ENCODE assay signal across 8 mouse cellular contexts in genomic region chr11:102408888-102409794, GRCm38 (mm10). TPM values are rescaled to one million over a fixed set of nuclear protein-coding genes. Genes with fewer than 3 reads are reported as not detected.
DNase-seq lines count a peak whose midpoint lies in the region; ATAC-seq lines count a peak whose summit lies in the region.

No protein-coding gene starts in this region.

- H3K9me3 ChIP-seq in forebrain, embryonic 12.5 days = no peaks in the 10 kb centered on the region
- H3K9me3 ChIP-seq in liver, embryonic 13.5 days (replicated peaks) = no peaks in the 10 kb centered on the region

- 0 out of 2 replicates have a peak overlapping the region, but pooled peaks have one; percentile 87 for H3K9ac ChIP-seq in forebrain, embryonic 12.5 days
- H3K9ac ChIP-seq in liver, embryonic 13.5 days = peak overlapping the region; percentile 74

- H3K27ac ChIP-seq in forebrain, embryonic 12.5 days = peak overlapping the region; percentile 74
- peak overlapping the region; percentile 97 for H3K27ac ChIP-seq in liver, embryonic 13.5 days

- ATAC-seq in forebrain, embryonic 12.5 days (ENCODE audit: low FRiP score) = no peak
- ATAC-seq in liver, embryonic 13.5 days (ENCODE audit: low read depth) = no peak

- H3K4me3 ChIP-seq in forebrain, embryonic 12.5 days (replicated peaks) = peak overlapping the region; percentile 80
- peak overlapping the region; percentile 87 for H3K4me3 ChIP-seq in liver, embryonic 13.5 days (replicated peaks)

- peak; percentile 63 for DNase-seq in cerebellum, adult 9-10 months
- DNase-seq in cerebellum, postnatal 4 days (ENCODE audit: low spot score in 2 of 2) = no peak
- DNase-seq in 3134 (ENCODE audit: extremely low read depth, insufficient read length, low spot score) = peak; percentile 53
- no peak for DNase-seq in liver, embryonic 13.5 days
- no peak for DNase-seq in Muller cell, postnatal 12 days (ENCODE audit: inconsistent ontology term)
- no peak for DNase-seq in thymus, postnatal 14 days
- DNase-seq in gastrocnemius, postnatal 4 days (ENCODE audit: low spot score in 2 of 2) = no peak

- H3K4me1 ChIP-seq in forebrain, embryonic 12.5 days = peaks cover 42% of the 10 kb centered on the region
- H3K4me1 ChIP-seq in liver, embryonic 13.5 days (replicated peaks) = peaks cover 58% of the 10 kb centered on the region

- H3K4me2 ChIP-seq in forebrain, embryonic 12.5 days = peak overlapping the region; percentile 85
- H3K4me2 ChIP-seq in liver, embryonic 13.5 days = peak overlapping the region; percentile 86

- peaks cover 8% of the 10 kb centered on the region for H3K36me3 ChIP-seq in forebrain, embryonic 12.5 days (replicated peaks)
- peaks cover 22% of the 10 kb centered on the region for H3K36me3 ChIP-seq in liver, embryonic 13.5 days

- 40% methylated on average over 15 of the region's 15 CpGs for WGBS in forebrain, embryonic 12.5 days
- WGBS in liver, embryonic 13.5 days (ENCODE audit: insufficient replicate concordance) = 36% methylated on average over 15 of the region's 15 CpGs

- H3K27me3 ChIP-seq in forebrain, embryonic 12.5 days = no peaks in the 10 kb centered on the region
- H3K27me3 ChIP-seq in liver, embryonic 13.5 days = peaks cover 5% of the 10 kb centered on the region

RNA-seq across cellular contexts. Expression of gene Slc25a39, which starts 1.4 kb away (rescaled TPM):
- 173 TPM in 2 replicates for polyA plus RNA-seq in forebrain, embryonic 12.5 days (2016; fragmentation: Nextera tagmentation; extraction: Ambion mirVana)
- polyA plus RNA-seq in liver, embryonic 13.5 days (2015; fragmentation: Nextera tagmentation; extraction: Ambion mirVana) = 388 and 390 TPM in 2 replicates
- 10 to 100 TPM; 54.5 to 66.3 TPM for total RNA-seq in gastrocnemius, postnatal 4 days (2021)

RNA-seq across cellular contexts. Expression of gene Rundc3a, which starts 15.9 kb away (rescaled TPM):
- polyA plus RNA-seq in forebrain, embryonic 12.5 days (2016; fragmentation: Nextera tagmentation; extraction: Ambion mirVana) = 103 and 113 TPM in 2 replicates
- 1.5 and 1.7 TPM in 2 replicates for polyA plus RNA-seq in liver, embryonic 13.5 days (2015; fragmentation: Nextera tagmentation; extraction: Ambion mirVana)
- total RNA-seq in gastrocnemius, postnatal 4 days (2021) = 1 to 10 TPM; 1.3 to 1.4 TPM

RNA-seq across cellular contexts. Expression of gene Grn, which starts 21.0 kb away (rescaled TPM):
- polyA plus RNA-seq in forebrain, embryonic 12.5 days (2016; fragmentation: Nextera tagmentation; extraction: Ambion mirVana) = 55.5 and 57.6 TPM in 2 replicates
- 59.5 and 63.3 TPM in 2 replicates for polyA plus RNA-seq in liver, embryonic 13.5 days (2015; fragmentation: Nextera tagmentation; extraction: Ambion mirVana)
- 100 to 1,000 TPM; 129 to 130 TPM for total RNA-seq in gastrocnemius, postnatal 4 days (2021)

RNA-seq across cellular contexts. Expression of gene Fam171a2, which starts 38.3 kb away (rescaled TPM):
- 13.3 and 15.2 TPM in 2 replicates for polyA plus RNA-seq in forebrain, embryonic 12.5 days (2016; fragmentation: Nextera tagmentation; extraction: Ambion mirVana)
- polyA plus RNA-seq in liver, embryonic 13.5 days (2015; fragmentation: Nextera tagmentation; extraction: Ambion mirVana) = 0.25 and 0.41 TPM in 2 replicates
- total RNA-seq in gastrocnemius, postnatal 4 days (2021) = 10 to 100 TPM; 27.4 to 43.6 TPM

RNA-seq across cellular contexts. Expression of gene Slc4a1, which starts 43.1 kb away (rescaled TPM):
- polyA plus RNA-seq in forebrain, embryonic 12.5 days (2016; fragmentation: Nextera tagmentation; extraction: Ambion mirVana) = 21.2 and 25.7 TPM in 2 replicates
- 734 and 914 TPM in 2 replicates for polyA plus RNA-seq in liver, embryonic 13.5 days (2015; fragmentation: Nextera tagmentation; extraction: Ambion mirVana)
- total RNA-seq in gastrocnemius, postnatal 4 days (2021) = 1 to 10 TPM; 2.5 to 7.2 TPM

Comparison
In these comparisons a context has a peak if more than half of its experiments do, and no peak if none do; other contexts are left out.
1. DNase-seq: peak in cerebellum, adult 9-10 months (single experiment) and 3134 (single experiment); none in cerebellum, postnatal 4 days (0 of 2), liver, embryonic 13.5 days (single experiment), Muller cell, postnatal 12 days (single experiment), thymus, postnatal 14 days (single experiment) and gastrocnemius, postnatal 4 days (0 of 2).
2. RNA of gene Rundc3a, which starts 15.9 kb away (polyA plus RNA-seq): 103 to 113 TPM in forebrain, embryonic 12.5 days; 1.5 to 1.7 TPM in liver, embryonic 13.5 days; every median in the first group is over 10 times any median in the second.